Mouse (Mus musculus): ENCODE results near the gene Acss3. TPM values are rescaled to one million over a fixed set of nuclear protein-coding genes. Genes with fewer than 3 reads are reported as not detected.

Acss3 gene
- polyA plus RNA-seq, 2 experiments: 0.17 to 0.28 TPM

GRCm38 (mm10) chr10:107021118-107021517 is 102.3 kb downstream of the Acss3 start:
- 75% methylated on average over 5 of the region's 5 CpGs for WGBS (ENCODE audit: insufficient replicate concordance)
- Histone ChIP-seq H3K36me3 (replicated peaks; ENCODE audit: control insufficient read depth, insufficient read depth, low read depth) (no peaks in the 10 kb centered on the region), H3K9me3 (ENCODE audit: control insufficient read depth, low read length) (no peaks in the 10 kb centered on the region), H3K4me1 (replicated peaks; ENCODE audit: control insufficient read depth in 2 of 2, insufficient read depth in 2 of 2, low read length in 1 of 2) (no peaks in the 10 kb centered on the region), H3K4me3 (ENCODE audit: insufficient read depth in 1 of 2, low read depth in 2 of 2, low read length in 2 of 2) (no peak overlapping the region), H3K27me3 (ENCODE audit: control insufficient read depth, insufficient read depth, low read length) (no peaks in the 10 kb centered on the region), H3K27ac (no peak overlapping the region), H3K9ac (replicated peaks) (no peak overlapping the region), H3K4me2 (ENCODE audit: low read depth) (no peak overlapping the region)
- DNase-seq (ENCODE audit: low read depth in 3 of 3, low spot score in 3 of 3) (no peak), ATAC-seq (ENCODE audit: insufficient read depth) (no peak)
- no peak for TF ChIP-seq EP300 (IDR thresholded peaks at IDR 0.05; ENCODE audit: low read depth)
- TF ChIP-seq CTCF (IDR thresholded peaks at IDR 0.05; ENCODE audit: low read depth): no peak

GRCm38 (mm10) chr10:107011142-107011541 is 112.3 kb downstream of the Acss3 start:
- 66% methylated on average over 2 of the region's 2 CpGs for WGBS (ENCODE audit: insufficient replicate concordance)
- H3K4me1 ChIP-seq (replicated peaks; ENCODE audit: control insufficient read depth in 2 of 2, insufficient read depth in 2 of 2, low read length in 1 of 2): no peaks in the 10 kb centered on the region
- TF ChIP-seq CTCF (IDR thresholded peaks at IDR 0.05; ENCODE audit: low read depth) (no peak), EP300 (IDR thresholded peaks at IDR 0.05; ENCODE audit: low read depth) (no peak)
- no peak overlapping the region for H3K4me2 ChIP-seq (ENCODE audit: low read depth)
- no peaks in the 10 kb centered on the region for H3K36me3 ChIP-seq (replicated peaks; ENCODE audit: control insufficient read depth, insufficient read depth, low read depth)
- H3K27ac ChIP-seq: no peak overlapping the region
- H3K27me3 ChIP-seq (ENCODE audit: control insufficient read depth, insufficient read depth, low read length): no peaks in the 10 kb centered on the region
- H3K9ac ChIP-seq (replicated peaks): no peak overlapping the region
- no peak overlapping the region for H3K4me3 ChIP-seq (ENCODE audit: insufficient read depth in 1 of 2, low read depth in 2 of 2, low read length in 2 of 2)
- H3K9me3 ChIP-seq (ENCODE audit: control insufficient read depth, low read length): no peaks in the 10 kb centered on the region
- no peak for ATAC-seq (ENCODE audit: insufficient read depth)
- no peak for DNase-seq (ENCODE audit: low read depth in 3 of 3, low spot score in 3 of 3)

- no peak for TF ChIP-seq EP300 (IDR thresholded peaks at IDR 0.05; ENCODE audit: low read depth)
- TF ChIP-seq CTCF (IDR thresholded peaks at IDR 0.05; ENCODE audit: low read depth): no peak
Observed at GRCm38 (mm10) chr10:106998052-106998625, 125.3 kb downstream of the Acss3 start.

GRCm38 (mm10) chr10:106989478-106989877 is 134.0 kb downstream of the Acss3 start:
- H3K9ac ChIP-seq (replicated peaks): no peak overlapping the region
- no peak overlapping the region for H3K4me3 ChIP-seq (ENCODE audit: insufficient read depth in 1 of 2, low read depth in 2 of 2, low read length in 2 of 2)
- no peaks in the 10 kb centered on the region for H3K27me3 ChIP-seq (ENCODE audit: control insufficient read depth, insufficient read depth, low read length)
- no peaks in the 10 kb centered on the region for H3K36me3 ChIP-seq (replicated peaks; ENCODE audit: control insufficient read depth, insufficient read depth, low read depth)
- 73% methylated on average over 4 of the region's 4 CpGs for WGBS (ENCODE audit: insufficient replicate concordance)
- H3K4me1 ChIP-seq (replicated peaks; ENCODE audit: control insufficient read depth in 2 of 2, insufficient read depth in 2 of 2, low read length in 1 of 2): no peaks in the 10 kb centered on the region
- ATAC-seq (ENCODE audit: insufficient read depth): no peak
- H3K9me3 ChIP-seq (ENCODE audit: control insufficient read depth, low read length): no peaks in the 10 kb centered on the region
- H3K27ac ChIP-seq: no peak overlapping the region
- TF ChIP-seq CTCF (IDR thresholded peaks at IDR 0.05; ENCODE audit: low read depth): no peak
- TF ChIP-seq EP300 (IDR thresholded peaks at IDR 0.05; ENCODE audit: low read depth): no peak
- no peak overlapping the region for H3K4me2 ChIP-seq (ENCODE audit: low read depth)
- no peak for DNase-seq (ENCODE audit: low read depth in 3 of 3, low spot score in 3 of 3)

More at GRCm38 (mm10) chr10:106998052-106998625, 125.3 kb downstream of the Acss3 start:
- H3K4me1 ChIP-seq (replicated peaks; ENCODE audit: control insufficient read depth in 2 of 2, insufficient read depth in 2 of 2, low read length in 1 of 2): no peaks in the 10 kb centered on the region
- H3K4me3 ChIP-seq (ENCODE audit: insufficient read depth in 1 of 2, low read depth in 2 of 2, low read length in 2 of 2): no peak overlapping the region
- DNase-seq (ENCODE audit: low read depth in 3 of 3, low spot score in 3 of 3): no peak
- H3K27ac ChIP-seq: no peak overlapping the region
- H3K4me2 ChIP-seq (ENCODE audit: low read depth): no peak overlapping the region
- no peaks in the 10 kb centered on the region for H3K36me3 ChIP-seq (replicated peaks; ENCODE audit: control insufficient read depth, insufficient read depth, low read depth)
- H3K9ac ChIP-seq (replicated peaks): no peak overlapping the region
- ATAC-seq (ENCODE audit: insufficient read depth): no peak
- no peaks in the 10 kb centered on the region for H3K27me3 ChIP-seq (ENCODE audit: control insufficient read depth, insufficient read depth, low read length)
- 56% methylated on average over 2 of the region's 2 CpGs for WGBS (ENCODE audit: insufficient replicate concordance)
- no peaks in the 10 kb centered on the region for H3K9me3 ChIP-seq (ENCODE audit: control insufficient read depth, low read length)

- no peak for DNase-seq (ENCODE audit: low read depth in 3 of 3, low spot score in 3 of 3)
- H3K9me3 ChIP-seq (ENCODE audit: control insufficient read depth, low read length): no peaks in the 10 kb centered on the region
- H3K4me3 ChIP-seq (ENCODE audit: insufficient read depth in 1 of 2, low read depth in 2 of 2, low read length in 2 of 2): no peak overlapping the region
- WGBS (ENCODE audit: insufficient replicate concordance): 60% methylated on average over 13 of the region's 13 CpGs
- H3K27me3 ChIP-seq (ENCODE audit: control insufficient read depth, insufficient read depth, low read length): no peaks in the 10 kb centered on the region
- no peak overlapping the region for H3K9ac ChIP-seq (replicated peaks)
- no peak for TF ChIP-seq CTCF (IDR thresholded peaks at IDR 0.05; ENCODE audit: low read depth)
- TF ChIP-seq EP300 (IDR thresholded peaks at IDR 0.05; ENCODE audit: low read depth): no peak
- H3K27ac ChIP-seq: no peak overlapping the region
- H3K36me3 ChIP-seq (replicated peaks; ENCODE audit: control insufficient read depth, insufficient read depth, low read depth): no peaks in the 10 kb centered on the region
- ATAC-seq (ENCODE audit: insufficient read depth): no peak
- H3K4me2 ChIP-seq (ENCODE audit: low read depth): no peak overlapping the region
- H3K4me1 ChIP-seq (replicated peaks; ENCODE audit: control insufficient read depth in 2 of 2, insufficient read depth in 2 of 2, low read length in 1 of 2): no peaks in the 10 kb centered on the region
Observed at GRCm38 (mm10) chr10:106975193-106976141, 148.0 kb downstream of the Acss3 start.
